Mouse (Mus musculus): ENCODE data around the gene Hydin. TPM values are rescaled to one million over a fixed set of nuclear protein-coding genes. Genes with fewer than 3 reads are reported as not detected.
A peak's percentile ranks its signal among the peaks of the same experiment; 100 is the strongest.
"Not testable (repeated sequence)": the region's sequence is repeated elsewhere in the genome, so short reads cannot be mapped to it uniquely, and the experiment has no call there.

Hydin gene
- total RNA-seq (2021) = under 1 TPM; 0.10 to 0.17 TPM
- 0.03 and 0.09 TPM in 2 replicates for polyA plus RNA-seq (2012; rRNA removed)
- long read RNA-seq = 0 reads

- peak; percentile 41 for DNase-seq
These were observed at the start of gene Hydin for GRCm38 (mm10) chr8:110266741-110267140. Hydin (plus strand) TSS chr8:110266977.

- no peak for DNase-seq
These were observed 49.6 kb upstream of the Hydin start for GRCm38 (mm10) chr8:110217198-110217597.

DNA sequence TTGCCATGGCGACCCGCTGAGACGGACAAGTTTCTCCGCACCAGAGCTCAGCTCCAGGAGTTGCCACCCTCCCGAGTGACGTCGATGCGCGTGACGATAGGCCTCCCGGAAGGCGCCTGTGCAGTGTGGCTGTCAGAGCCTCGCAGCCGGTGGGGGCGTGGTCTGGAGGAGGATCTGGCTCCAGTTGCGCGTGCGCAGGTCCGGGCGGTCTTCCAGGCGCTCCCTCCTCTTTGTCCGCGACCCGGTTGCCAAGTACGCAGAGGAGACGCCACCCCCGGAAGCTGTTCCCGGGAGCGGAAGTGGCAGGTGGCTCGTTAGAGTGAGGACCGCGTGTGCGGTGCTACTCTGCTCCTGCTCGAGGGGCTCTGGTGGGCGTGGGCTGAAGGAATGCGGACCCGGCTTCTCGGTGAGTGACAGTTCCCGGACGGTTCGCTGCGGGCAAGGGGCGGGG lies 49.1 kb upstream of the Hydin start:
- peak; percentile 100 for DNase-seq

GRCm38 (mm10) chr8:110218511-110218910 lies 48.3 kb upstream of the Hydin start:
- no peak for DNase-seq

DNA sequence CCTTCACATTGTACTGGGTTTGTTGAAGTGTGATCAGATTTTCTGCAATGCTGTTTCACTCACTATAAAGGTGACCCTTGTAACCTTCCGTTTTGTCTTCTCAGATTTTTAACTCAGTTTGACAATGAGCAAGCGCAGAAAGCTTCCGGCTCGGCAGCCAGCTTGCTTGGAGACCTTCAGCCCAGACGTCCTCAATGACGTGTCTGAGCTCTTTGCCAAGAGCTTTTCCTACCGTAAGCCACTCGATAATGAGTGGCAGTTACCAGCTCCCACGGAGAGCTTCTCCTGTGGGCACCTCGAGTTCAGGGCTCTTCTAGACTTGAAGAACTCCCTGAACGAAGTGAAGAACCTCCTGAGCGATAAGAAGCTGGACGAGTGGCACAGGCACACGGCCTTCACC lies 45.8 kb upstream of the Hydin start:
- peak; percentile 51 for DNase-seq

DNA sequence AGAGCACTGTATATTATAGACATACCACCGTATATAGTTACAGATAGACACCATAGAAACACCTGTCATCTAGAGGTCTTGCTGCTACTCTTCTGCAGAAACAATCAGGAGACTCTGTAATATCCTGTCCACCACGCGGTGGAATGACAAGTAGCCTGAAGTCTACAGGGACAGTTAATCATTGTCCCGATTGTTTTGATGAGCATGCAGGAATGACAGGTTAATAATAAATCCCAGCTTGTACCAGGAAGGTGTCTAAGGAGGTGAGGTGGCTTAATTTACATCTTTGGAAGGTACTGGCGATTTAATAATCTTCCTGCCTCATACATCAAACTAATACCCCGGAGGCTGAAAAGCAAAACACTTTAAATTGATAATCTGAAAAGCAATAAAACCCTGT lies 36.0 kb upstream of the Hydin start:
- DNase-seq = no peak

DNA sequence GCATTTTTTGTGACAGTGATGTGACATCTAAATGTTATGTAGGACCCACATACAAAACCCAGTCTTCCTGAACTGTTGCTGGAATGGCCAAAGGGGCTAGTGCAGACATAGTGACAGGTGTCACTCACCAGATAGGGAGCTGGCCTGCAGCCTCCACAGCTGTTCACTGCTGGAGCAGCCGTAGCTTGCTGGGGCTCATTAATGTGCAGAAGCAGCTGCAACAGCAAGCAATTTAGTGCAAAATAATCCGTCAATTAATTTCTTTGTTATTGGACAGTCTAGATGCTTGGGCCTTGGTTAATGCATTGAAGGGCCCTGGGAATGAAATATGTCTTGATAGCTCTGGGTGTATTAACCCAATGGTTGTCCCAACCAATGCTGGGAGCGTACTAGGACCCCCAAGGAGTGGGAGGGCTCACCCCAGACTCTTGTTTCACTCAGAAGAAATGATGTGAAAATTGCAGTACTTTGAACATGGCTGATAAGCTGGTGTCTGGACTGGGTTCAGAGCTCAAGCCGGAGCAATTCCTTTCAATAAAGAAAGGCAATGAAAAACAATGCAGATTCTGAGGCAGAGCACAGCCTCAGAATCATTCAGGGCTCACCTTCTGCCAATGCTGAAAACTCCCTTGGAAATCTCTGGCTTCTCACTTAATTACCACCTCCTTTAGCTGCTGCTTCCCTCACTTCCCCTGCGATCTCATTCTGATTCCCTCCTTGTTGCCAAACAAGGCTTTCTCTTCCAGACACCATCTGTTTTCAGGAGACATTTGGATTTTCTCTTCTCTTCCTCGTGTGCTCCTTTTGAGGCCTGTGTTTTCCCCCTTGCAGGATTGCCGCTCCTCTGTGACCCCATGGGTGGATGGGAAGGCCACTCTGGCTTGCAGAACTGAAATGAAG lies 24.2 kb upstream of the Hydin start:
- no peak for DNase-seq

- DNase-seq = no peak
These were observed 22.2 kb upstream of the Hydin start for GRCm38 (mm10) chr8:110244566-110244965.

DNA sequence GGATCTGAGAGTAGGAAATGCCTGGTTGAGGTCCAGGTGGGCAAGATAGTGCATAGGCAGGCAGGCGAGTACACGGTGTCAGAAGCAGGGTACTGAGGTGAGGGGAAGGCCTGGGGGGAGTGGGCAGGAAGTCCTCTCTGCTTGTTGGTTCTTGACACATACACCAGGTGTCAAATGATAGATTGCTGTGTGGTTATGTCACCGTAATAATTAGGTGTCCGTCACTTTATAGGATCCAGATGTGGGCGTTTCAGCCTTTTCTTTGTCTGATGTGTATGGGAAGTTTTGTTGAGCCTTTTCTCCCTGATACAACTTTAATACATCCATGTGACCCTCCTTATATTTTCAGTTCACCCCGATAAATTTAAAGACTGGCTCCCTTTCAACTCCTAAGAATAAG lies 19.5 kb upstream of the Hydin start:
- DNase-seq = no peak

GRCm38 (mm10) chr8:110253986-110254385 lies 12.8 kb upstream of the Hydin start:
- DNase-seq = no peak

GRCm38 (mm10) chr8:110265796-110266305 lies 926 bp upstream of the Hydin start:
- DNase-seq = no peak

- no peak for DNase-seq
These were observed 491 bp downstream of the Hydin start for GRCm38 (mm10) chr8:110267268-110267667.

- DNase-seq = no peak
These were observed 3.9 kb downstream of the Hydin start for GRCm38 (mm10) chr8:110270659-110271058.

DNA sequence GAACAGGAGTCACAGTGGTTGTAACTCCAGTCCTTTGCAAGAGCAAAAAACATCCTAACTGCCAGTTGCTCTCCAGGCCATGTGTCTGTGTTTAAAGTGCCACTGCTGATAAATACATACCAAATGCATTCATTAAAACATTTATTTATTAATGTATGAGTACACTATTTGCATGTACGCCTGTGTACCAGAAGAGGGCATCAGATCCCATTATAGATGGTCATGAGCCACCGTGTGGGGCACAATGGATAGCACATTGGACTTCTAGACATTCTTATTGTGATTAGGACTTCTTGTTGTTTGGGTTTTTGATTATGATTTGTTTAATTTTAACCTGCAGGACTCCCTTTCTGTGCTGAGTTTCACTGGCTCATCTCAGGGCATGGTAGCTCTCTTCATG lies 6.6 kb downstream of the Hydin start:
- no peak for DNase-seq

DNA sequence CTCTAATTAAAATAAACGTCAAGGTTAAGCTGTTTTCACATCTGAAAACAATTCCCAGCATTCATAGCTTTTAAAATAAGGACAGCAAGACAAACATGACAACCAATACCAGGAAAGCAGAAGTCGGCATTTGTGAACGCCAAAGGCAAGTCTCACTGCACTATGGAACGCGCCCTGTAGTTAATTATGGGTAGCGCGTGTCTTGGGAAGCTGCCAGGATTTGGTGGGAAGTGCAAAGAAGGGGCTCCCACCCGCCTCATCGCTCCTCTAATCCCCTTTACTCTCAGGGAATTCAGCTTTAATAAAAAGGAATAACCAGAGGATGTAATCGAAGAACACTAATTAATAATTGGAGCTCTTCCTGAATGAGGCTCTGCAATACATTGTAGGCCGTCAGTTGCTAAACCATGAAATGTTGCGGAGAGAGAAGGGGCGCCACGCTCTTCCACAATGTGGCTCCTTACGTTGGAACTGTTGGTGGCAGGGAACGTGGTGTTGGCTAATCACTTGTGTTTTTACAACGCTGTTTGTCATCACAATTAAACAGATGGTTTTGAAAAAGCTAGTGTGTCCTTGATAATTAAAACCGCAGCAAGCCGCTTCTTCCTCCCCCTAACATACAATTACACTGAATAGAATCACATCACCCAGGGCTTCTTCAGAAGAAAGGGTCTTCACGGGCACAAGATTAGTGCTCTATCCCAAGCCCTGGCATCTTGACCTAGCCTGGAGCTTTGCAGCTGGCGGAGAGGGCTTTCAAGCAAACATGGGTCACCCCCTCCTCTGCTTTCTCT lies 8.9 kb downstream of the Hydin start:
- no peak for DNase-seq

- DNase-seq = no peak
These were observed 9.4 kb downstream of the Hydin start for GRCm38 (mm10) chr8:110276259-110276560.

DNA sequence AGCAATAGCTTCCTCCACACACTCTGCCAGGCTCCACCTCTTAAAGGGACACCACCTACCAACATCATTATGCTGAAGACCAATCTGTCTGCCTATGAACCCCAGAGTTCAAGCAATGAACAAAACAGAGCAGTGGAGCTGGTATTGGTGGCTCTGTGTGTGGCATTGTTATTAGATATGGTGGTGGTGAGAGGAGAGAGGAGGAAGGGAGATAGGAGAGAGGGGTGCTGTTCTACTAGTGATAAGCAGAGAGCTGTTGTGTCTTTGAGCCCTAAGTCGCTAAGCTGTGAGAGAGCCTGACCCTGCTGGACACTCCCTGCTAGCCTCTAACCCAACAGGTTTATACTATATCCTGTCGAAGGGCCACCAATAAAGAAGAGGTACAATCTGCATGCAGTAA lies 45.9 kb downstream of the Hydin start:
- no peak for DNase-seq

GRCm38 (mm10) chr8:110315826-110316225 lies 49.0 kb downstream of the Hydin start:
- DNase-seq = no peak

DNA sequence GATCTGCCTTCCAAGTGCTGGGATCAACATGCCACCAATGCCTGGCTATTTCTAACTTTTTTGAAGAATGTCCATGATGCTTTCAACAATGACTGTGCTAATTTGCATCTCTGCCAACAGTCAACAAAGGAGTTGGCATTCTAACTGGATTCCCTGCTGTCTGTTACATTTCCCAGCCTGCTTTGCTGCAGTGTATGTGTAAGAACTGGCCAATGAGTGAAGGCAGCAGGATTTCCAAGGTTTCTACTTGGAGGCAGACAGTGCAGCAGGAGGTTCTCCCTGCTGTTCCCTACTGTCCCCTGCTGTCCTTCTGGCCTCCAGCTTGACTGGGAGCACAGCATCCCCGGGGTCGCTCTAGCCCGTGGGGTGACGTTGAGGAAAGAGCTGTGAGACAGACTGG lies 52.8 kb downstream of the Hydin start:
- no peak for DNase-seq

DNA sequence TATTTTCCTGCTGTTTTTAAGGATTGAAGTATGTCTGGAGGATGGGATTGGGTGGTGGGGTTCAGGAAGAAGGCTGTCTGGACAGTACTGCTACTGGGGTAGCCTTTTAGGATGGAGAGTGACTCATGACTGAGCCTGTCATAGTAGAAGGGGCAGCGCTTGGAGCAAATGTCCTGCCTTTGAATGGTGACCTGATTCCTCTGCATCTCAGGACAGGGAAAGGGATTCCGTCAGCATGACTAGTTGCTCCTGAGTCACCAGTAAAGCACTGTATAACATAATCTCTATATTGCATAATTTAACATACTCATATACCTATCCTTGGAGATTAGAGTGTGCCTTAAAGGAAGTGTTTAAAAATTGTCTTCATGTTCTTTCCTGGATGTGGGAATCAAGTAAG lies 54.7 kb downstream of the Hydin start:
- DNase-seq = peak; percentile 15

DNA sequence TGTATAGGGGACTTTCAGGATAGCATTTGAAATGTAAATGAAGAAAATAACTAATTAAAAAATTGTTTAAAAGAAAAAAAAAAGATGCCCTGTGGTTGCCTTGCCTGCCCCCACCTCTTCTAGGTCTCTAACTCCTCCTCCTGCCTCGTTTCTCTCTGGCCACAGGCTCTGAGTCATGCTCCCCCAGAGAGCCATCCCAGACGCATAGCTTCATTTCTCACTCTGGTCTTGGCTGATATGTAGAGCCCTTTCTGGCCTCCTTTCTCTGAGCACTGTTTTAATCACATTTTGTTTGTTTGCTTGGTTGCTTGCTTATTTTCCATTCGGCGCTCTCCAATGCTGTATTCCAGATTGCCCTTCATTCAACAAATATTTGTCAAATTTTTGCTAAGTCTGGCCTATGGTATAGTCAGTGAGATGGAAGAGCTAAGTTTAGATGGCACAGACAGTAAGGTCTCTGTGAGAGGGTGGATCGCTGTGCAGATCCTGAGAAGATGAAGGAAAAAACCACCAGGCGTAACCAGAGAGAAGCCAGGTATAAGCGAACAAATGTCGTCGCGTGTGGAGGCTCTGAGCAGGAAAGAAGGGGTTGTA lies 57.3 kb downstream of the Hydin start:
- DNase-seq = peak; percentile 22

GRCm38 (mm10) chr8:110327120-110327519 lies 60.3 kb downstream of the Hydin start:
- not testable (repeated sequence) for DNase-seq

- DNase-seq = no peak
These were observed 66.6 kb downstream of the Hydin start for GRCm38 (mm10) chr8:110333376-110333775.
